Mouse (Mus musculus) NIH3T3 (cell line): ENCODE data around the gene Rlim.

Experiments
- DNase-seq: peaks from one replicate; pipeline ENCODE4 v3.0.0-alpha.2; 2012; ENCODE audit warnings: low read depth

Rlim gene

GRCm38 (mm10) chrX:103981169-103981689, at the start of gene Rlim:
Gene Rlim, minus strand, starts transcription at chrX:103981284.
- DNase-seq: peak; percentile 93

GRCm38 (mm10) chrX:104017196-104017595, 36.1 kb upstream of the Rlim start:
- DNase-seq: no peak

GRCm38 (mm10) chrX:104015048-104015447, 34.0 kb upstream of the Rlim start:
- no peak for DNase-seq

GRCm38 (mm10) chrX:104013318-104013811, 32.3 kb upstream of the Rlim start:
- DNase-seq: peak; percentile 1

- DNase-seq: no peak
These were observed 13.7 kb upstream of the Rlim start for GRCm38 (mm10) chrX:103994741-103995140.

- DNase-seq: no peak
These were observed 12.8 kb upstream of the Rlim start for GRCm38 (mm10) chrX:103993864-103994263.

- DNase-seq: peak; percentile 60
These were observed 10.6 kb upstream of the Rlim start for GRCm38 (mm10) chrX:103991702-103992101.

- peak; percentile 62 for DNase-seq
These were observed 9.3 kb upstream of the Rlim start for GRCm38 (mm10) chrX:103990392-103990791.

GRCm38 (mm10) chrX:103987215-103987964, 6.3 kb upstream of the Rlim start:
- peak; percentile 46 for DNase-seq

GRCm38 (mm10) chrX:103986159-103986558, 5.1 kb upstream of the Rlim start:
- DNase-seq: no peak

GRCm38 (mm10) chrX:103984992-103985391, 3.9 kb upstream of the Rlim start:
- DNase-seq: no peak

GRCm38 (mm10) chrX:103981806-103982205, 722 bp upstream of the Rlim start:
- DNase-seq: no peak

GRCm38 (mm10) chrX:103980590-103981168, 405 bp downstream of the Rlim start:
- DNase-seq: peak; percentile 32

- peak; percentile 70 for DNase-seq
These were observed 1.0 kb downstream of the Rlim start for GRCm38 (mm10) chrX:103980036-103980435.

- no peak for DNase-seq
These were observed 41.4 kb downstream of the Rlim start for GRCm38 (mm10) chrX:103939701-103940100.

GRCm38 (mm10) chrX:103937333-103937732, 43.8 kb downstream of the Rlim start:
- peak; percentile 51 for DNase-seq

- DNase-seq: no peak
These were observed 58.6 kb downstream of the Rlim start for GRCm38 (mm10) chrX:103922436-103922835.

- DNase-seq: peak; percentile 35
These were observed 62.1 kb downstream of the Rlim start for GRCm38 (mm10) chrX:103918954-103919353.

- peak; percentile 55 for DNase-seq
These were observed 66.3 kb downstream of the Rlim start for GRCm38 (mm10) chrX:103914790-103915189.
